Mouse (Mus musculus) lung, adult 2 months (tissue): ENCODE data around the gene Kif18b.

Source experiments
- CTCF ChIP-seq: fragments of 200-500 bp; IDR thresholded peaks from 2 replicates; pipeline ENCODE4 v1.5.1; 2011; ENCODE audit warnings: mild to moderate bottlenecking, low read length, control low read depth; ENCODE audit not compliant: insufficient read depth
- POLR2A ChIP-seq: fragments of 200-500 bp; IDR thresholded peaks from 2 replicates; pipeline ENCODE4 v1.6.1; 2011; ENCODE audit warnings: low read depth, mild to moderate bottlenecking, control low read depth, low read length, borderline replicate concordance; ENCODE audit errors: extremely low read depth

- TF ChIP-seq CTCF (no peak), POLR2A (no peak)
Observed at GRCm38 (mm10) chr11:102903654-102904053, 21.3 kb downstream of the Kif18b start.
